Mouse (Mus musculus): ENCODE results near the gene Tcea3. TPM values are rescaled to one million over a fixed set of nuclear protein-coding genes. Genes with fewer than 3 reads are reported as not detected.
A peak's percentile ranks its signal among the peaks of the same experiment; 100 is the strongest.

The Tcea3 gene
- total RNA-seq, 4 experiments from 2014 or later: 1.7 to 2.2 (median 1.9) TPM

- DNase-seq: peak; percentile 69
Observed at GRCm38 (mm10) chr4:136239622-136240021, 7.9 kb upstream of the Tcea3 start.

- no peak for DNase-seq
Observed at GRCm38 (mm10) chr4:136240123-136240522, 7.4 kb upstream of the Tcea3 start.

DNA sequence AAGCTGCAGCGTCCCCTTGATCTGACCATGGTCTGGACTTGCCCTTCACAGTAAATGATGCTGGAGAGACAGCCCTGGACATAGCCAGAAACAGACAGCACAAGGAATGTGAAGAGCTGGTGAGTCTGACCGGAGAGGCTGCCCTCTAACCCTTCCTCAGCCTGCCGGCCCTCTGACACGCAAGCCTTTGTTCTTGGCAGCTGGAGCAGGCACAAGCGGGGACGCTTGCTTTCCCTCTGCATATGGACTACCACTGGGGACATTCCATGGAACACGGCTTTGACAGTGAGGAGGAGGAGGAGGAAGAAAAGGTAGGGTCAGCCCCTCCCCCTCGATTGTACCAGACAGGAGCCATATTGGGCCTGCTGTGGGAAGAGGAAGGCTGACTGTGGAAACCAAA is 6.6 kb upstream of the Tcea3 start:
- DNase-seq: no peak

- no peak for DNase-seq
Observed at GRCm38 (mm10) chr4:136242065-136242703, 5.3 kb upstream of the Tcea3 start.

DNA sequence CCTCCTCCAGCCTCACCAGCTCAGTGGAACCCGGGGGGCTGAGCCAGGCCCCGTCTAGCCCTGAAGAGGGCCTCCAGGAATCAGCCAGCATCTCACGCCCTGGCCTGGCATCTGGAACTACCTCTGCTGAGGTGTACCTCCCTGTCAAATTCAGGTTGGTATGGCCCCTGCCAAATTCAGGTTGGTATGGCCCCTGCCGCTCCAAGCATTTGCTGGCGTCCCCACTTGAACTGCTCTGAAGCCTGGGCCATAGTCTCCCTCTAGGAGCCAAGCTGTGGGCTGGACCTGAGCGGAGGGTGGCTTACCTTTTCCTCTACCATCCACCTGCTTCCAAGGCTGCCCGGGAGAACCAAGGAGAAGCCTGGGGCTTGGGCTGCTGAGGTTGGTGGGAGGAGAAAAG is 4.8 kb upstream of the Tcea3 start:
- no peak for DNase-seq

DNA sequence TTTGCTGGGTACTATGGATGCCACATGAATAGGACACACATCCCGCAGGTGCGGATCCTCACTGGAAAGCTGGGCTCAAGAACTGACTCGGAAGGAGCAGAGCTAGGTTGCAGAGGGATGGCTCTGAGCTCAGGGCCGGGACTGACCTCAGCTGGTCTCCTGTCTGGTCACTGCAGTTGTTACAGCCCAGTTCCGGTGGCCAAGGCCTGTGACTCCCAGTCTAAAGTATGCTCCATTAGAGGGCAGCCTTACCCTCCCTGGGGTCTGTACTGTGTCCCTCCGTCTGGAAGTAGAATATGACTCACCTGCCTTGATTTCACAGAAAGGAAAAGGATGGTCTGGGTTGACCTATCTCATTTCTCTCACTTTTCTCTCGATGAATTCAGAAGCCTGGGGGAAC is 3.3 kb upstream of the Tcea3 start:
- DNase-seq: no peak

- no peak for DNase-seq
Observed at GRCm38 (mm10) chr4:136245681-136246080, 1.8 kb upstream of the Tcea3 start.

- no peak for DNase-seq
Observed at GRCm38 (mm10) chr4:136246568-136246969, 960 bp upstream of the Tcea3 start.

- DNase-seq: no peak
Observed at GRCm38 (mm10) chr4:136247386-136247728, 172 bp upstream of the Tcea3 start.

DNA sequence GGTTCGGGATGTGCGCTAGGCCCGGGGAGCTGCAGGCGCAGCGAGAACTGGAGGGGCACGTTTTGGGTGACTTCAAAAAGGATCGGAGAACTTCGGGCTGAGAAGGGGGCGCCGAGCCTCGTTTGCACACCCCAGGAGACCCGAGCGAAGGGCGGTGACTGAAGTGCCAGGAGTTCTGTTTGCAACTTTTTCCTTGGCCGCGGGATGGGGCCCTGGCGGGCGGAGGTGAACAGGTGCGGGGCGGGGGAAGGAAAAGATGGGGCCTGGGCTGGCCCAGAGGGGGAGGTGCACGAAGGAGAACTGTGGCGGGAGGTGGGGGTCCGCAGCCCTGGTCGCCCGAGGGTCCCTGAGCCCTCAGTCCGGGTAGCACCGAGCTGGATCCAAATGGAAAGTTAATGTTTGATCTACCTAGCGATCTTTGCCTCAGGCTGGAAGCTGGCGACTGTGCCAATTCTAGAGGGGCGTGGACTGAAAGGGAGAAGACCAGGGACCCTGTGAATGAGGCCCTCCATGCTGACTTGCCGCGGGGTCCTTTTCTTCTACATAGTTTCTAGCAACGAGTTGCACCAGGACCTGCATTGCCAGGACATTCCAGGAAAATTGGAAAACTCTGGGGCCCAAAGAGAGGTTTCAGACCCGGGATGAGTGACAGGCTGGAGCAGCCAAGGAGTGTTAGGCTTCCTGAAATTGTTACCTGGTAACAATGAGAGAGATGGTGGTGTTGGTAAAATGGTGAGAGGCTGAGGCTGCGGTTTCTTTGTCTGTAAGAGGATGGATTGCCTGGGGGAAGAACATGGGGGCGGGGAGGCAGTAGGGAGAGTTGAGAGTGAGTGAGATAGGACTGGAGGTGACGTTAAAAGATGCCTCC is 1.2 kb downstream of the Tcea3 start:
- DNase-seq: no peak

GRCm38 (mm10) chr4:136249332-136249647 is 1.8 kb downstream of the Tcea3 start:
- no peak for DNase-seq

DNA sequence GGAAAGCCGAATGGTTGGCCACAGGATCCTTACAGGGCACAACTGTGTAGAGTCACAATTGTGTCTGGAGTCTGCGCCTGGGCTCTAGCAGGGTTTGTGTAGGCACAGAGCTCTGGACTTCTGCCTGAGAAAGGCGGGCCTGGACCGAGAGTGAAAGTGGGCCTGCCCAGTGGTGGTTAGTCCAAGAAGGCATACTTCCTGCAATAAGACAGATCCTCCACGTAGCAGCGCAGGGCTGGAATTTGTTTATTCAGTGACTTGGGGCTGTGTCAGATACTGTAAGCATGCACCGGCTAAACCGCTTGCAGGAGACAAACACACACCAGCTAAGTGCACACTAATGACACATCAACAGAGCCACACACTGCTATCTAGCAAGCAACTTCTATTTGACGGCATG is 2.3 kb downstream of the Tcea3 start:
- no peak for DNase-seq

- no peak for DNase-seq
Observed at GRCm38 (mm10) chr4:136255919-136256318, 8.4 kb downstream of the Tcea3 start.

- no peak for DNase-seq
Observed at GRCm38 (mm10) chr4:136256696-136257095, 9.2 kb downstream of the Tcea3 start.

DNA sequence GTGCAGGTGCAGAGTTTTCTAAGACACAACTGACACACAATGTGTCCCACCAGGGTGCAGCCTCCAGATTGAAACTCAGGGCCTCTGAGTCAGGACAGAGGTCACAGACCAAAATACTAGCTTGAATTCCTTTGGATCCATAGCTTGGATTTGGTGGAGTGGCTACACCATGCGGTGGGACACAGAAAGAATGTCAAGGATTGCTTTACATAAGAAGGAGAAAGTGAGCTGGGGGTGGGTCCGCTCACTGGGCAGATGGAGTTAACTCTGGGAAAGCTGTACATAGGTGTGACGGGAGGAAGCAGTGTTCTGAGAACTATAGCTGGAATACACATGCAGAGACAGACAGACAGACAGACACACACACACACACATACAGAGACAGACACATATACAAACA is 12.4 kb downstream of the Tcea3 start:
- no peak for DNase-seq

- DNase-seq: peak; percentile 47
Observed at GRCm38 (mm10) chr4:136260491-136261180, 13.1 kb downstream of the Tcea3 start.

DNA sequence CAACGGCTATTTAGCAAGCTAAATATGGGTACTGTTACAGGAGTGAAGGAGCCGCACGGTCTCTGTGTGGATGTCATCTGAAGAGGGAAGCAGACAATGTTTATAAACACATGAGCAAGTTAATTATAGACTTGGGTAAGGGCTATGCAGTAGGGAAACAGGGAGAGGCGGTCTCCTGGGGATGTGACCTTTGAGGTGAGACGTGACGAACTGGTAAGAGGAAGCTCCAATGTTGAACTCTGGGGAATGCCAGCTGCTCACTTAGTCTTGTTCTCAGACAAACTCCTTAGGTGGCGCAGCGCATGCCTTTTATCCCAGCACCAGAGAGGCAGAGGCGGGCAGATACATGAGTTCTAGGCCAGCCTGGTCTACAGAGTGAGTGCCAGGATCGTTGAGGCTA is 14.4 kb downstream of the Tcea3 start:
- no peak for DNase-seq

DNA sequence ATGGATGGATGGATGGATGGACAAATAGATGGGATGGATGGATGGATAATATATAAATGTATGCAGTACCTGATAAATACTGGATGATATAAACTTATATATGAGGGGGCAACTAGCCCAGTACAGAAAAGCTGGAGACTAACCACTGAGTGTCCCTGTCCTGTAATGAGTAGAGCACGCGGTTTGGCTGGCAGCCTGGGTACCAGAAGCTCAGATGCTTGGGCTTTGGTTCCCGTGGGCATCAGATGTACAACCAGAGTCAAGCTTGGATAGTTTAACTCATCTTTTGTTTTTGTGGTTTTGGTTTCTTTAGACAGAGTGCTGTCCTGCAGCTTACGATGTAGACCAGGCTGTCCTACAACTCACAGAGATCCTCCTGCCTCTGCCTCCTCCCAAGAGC is 16.0 kb downstream of the Tcea3 start:
- no peak for DNase-seq

DNA sequence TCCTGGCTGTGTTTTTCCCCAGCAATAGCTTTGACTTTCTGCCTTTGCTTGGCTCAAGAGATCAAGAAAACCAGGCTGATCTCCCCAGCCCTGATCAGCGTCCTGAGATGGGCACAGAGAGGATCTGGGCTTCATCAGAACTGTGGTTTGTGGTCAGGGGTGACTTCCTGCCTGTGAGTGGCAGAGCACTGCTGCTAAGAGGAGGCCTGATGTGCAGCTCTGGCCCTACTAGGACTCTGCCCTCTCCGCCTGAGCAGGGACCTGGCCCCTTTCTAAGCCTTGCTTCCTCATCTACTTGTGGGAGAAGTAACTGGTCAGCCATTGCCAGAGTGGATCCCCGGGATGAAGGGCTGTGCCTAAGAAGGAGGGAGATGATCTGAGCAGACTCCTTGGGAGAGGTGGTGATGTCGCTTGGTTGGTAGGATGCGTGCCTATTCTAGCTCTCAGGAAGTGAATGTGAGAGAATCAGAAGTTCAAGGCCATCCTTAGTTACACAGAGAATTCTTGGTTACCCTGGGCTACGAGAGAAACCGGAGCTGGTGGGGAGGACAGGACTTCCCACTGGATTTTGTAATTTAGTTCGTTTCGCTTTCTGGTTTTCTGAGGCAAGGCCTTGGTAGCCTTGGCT is 19.3 kb downstream of the Tcea3 start:
- no peak for DNase-seq

GRCm38 (mm10) chr4:136268912-136269311 is 21.4 kb downstream of the Tcea3 start:
- DNase-seq: no peak

DNA sequence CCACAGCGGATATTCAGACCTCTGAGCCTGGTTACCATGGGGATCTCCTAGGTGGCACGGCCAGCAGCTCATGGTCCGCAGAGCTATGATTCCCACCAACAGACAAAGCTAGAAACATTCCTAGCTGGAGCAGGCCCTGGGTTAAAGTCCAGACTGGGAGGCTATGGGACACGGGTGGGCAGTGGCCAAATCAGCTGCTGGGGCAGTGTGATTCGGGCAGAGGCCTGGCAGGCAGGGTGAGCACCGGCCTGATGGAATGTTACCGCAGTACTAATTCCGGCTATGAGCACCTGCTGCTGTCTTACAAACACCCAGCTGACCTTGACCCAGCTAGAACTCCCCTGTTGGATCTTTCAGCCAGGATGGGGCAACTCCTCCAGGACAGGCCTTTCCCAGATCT is 23.1 kb downstream of the Tcea3 start:
- DNase-seq: no peak

DNA sequence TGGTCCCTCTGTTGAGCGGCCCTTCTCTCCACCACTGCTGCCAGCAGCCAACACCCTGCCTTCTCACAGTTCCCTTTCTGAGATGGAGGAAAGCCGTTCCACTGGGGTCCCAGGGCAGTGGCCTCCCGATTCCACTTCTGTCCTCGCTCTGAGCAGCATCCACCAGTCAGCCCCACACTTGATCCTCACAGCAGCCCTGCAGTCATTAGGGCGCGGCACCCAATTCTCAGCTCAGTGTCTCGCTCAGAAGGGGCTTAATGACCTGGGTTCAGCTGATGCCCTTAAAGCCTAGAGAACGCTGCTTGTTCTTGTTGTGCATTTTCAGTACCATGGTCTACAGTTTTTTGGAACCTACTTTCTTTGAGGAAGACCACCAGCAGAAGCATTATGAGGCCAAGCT is 33.6 kb downstream of the Tcea3 start:
- DNase-seq: no peak

DNA sequence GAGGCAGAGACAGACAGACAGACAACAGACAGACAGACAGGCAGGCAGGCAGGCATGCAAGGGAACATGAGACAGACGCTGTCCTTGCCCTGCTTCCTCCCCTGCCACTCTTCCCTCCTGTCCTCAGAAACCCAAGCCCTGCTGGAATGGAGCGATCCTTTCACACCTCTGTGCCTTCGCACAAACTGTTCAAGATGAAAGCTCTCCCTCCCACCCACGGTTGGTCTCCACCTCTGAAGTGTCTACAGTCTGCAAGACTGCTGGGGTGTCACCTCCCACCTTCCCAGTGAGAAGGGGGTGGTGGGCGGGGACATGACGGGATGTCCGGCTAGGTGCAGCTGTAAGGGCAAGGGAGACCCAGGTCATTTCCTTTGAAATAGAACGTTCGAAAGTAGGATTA is 34.1 kb downstream of the Tcea3 start:
- DNase-seq: no peak

Measured in adrenal gland, adult 8-10 months (tissue).